Mouse (Mus musculus) gastrocnemius, postnatal 4 days (tissue): ENCODE measurements around the gene Gm11541. TPM values are rescaled to one million over a fixed set of nuclear protein-coding genes. Genes with fewer than 3 reads are reported as not detected.

Experiments
- DNase-seq, 2 experiments: peaks; one replicate each; pipeline ENCODE4 v3.0.0; 2021 to 2022; ENCODE audit warnings: low spot score in 2 of 2, mixed read lengths in 2 of 2
- long read RNA-seq, 2 experiments: library from polyadenylated mRNA; stranded (forward); transcript quantifications; one replicate each; pipeline ENCODE4 v2.0.0; 2021
- total RNA-seq, 2 experiments: library from RNA; stranded (reverse); gene quantifications; 2 replicates each; pipeline ENCODE4 v1.2.3; 2021

The Gm11541 gene
- not detected for total RNA-seq
- long read RNA-seq, experiment 1: 0 reads
- long read RNA-seq, experiment 2: 0 reads

- DNase-seq: no peak
Measured at GRCm38 (mm10) chr11:94704472-94704871, at the start of gene Gm11541. Gene Gm11541 (minus strand): TSS chr11:94704499.

GRCm38 (mm10) chr11:94752946-94753713 lies 48.8 kb upstream of the Gm11541 start:
- DNase-seq: no peak

GRCm38 (mm10) chr11:94741732-94742272 lies 37.5 kb upstream of the Gm11541 start, which contains the start of gene Cdc34b:
Gene Cdc34b (plus strand): TSS chr11:94741782.
- no peak for DNase-seq

GRCm38 (mm10) chr11:94735746-94736145 lies 31.4 kb upstream of the Gm11541 start:
- DNase-seq: no peak

GRCm38 (mm10) chr11:94732773-94733172 lies 28.5 kb upstream of the Gm11541 start:
- no peak for DNase-seq

- DNase-seq: no peak
Measured at GRCm38 (mm10) chr11:94731229-94731628, 26.9 kb upstream of the Gm11541 start.

- peak; percentile 36 to 57 for DNase-seq
Measured at GRCm38 (mm10) chr11:94730261-94730660, 26.0 kb upstream of the Gm11541 start.

GRCm38 (mm10) chr11:94729565-94729964 lies 25.3 kb upstream of the Gm11541 start:
- DNase-seq: no peak

- no peak for DNase-seq
Measured at GRCm38 (mm10) chr11:94728545-94728944, 24.2 kb upstream of the Gm11541 start.

GRCm38 (mm10) chr11:94727306-94727705 lies 23.0 kb upstream of the Gm11541 start:
- no peak for DNase-seq

- DNase-seq: no peak
Measured at GRCm38 (mm10) chr11:94719216-94719615, 14.9 kb upstream of the Gm11541 start.

GRCm38 (mm10) chr11:94718113-94718909 lies 14.0 kb upstream of the Gm11541 start:
- DNase-seq: no peak

- no peak for DNase-seq
Measured at GRCm38 (mm10) chr11:94717239-94717638, 12.9 kb upstream of the Gm11541 start.

- DNase-seq: no peak
Measured at GRCm38 (mm10) chr11:94716754-94717153, 12.5 kb upstream of the Gm11541 start.

- DNase-seq: no peak
Measured at GRCm38 (mm10) chr11:94715622-94716021, 11.3 kb upstream of the Gm11541 start.

- no peak for DNase-seq
Measured at GRCm38 (mm10) chr11:94713246-94713860, 9.1 kb upstream of the Gm11541 start.

GRCm38 (mm10) chr11:94704020-94704419 lies 279 bp downstream of the Gm11541 start:
- no peak for DNase-seq

- no peak for DNase-seq
Measured at GRCm38 (mm10) chr11:94702216-94702610, 2.1 kb downstream of the Gm11541 start.

GRCm38 (mm10) chr11:94701401-94702215 lies 2.7 kb downstream of the Gm11541 start:
- no peak for DNase-seq

GRCm38 (mm10) chr11:94699399-94699798 lies 4.9 kb downstream of the Gm11541 start:
- DNase-seq: no peak
